Mouse (Mus musculus) kidney, embryonic 14.5 days (tissue): ENCODE measurements around the gene Gm9048. TPM values are rescaled to one million over a fixed set of nuclear protein-coding genes. Genes with fewer than 3 reads are reported as not detected.
"Not testable (repeated sequence)": the region's sequence is repeated elsewhere in the genome, so short reads cannot be mapped to it uniquely, and the experiment has no call there.

ENCODE experiments used
- ATAC-seq: fragments of 200-750 bp; cut with Nextera tagmentation; 2 replicates; pipeline ENCODE4 v1.8.0; 2017; ENCODE audit warnings: moderate number of reproducible peaks, mild to moderate bottlenecking, moderate TSS enrichment, moderate library complexity; ENCODE audit not compliant: low FRiP score, low TSS enrichment
- H3K27ac ChIP-seq: fragments of 300-500 bp; sonication (generic); 2 replicates; pipeline ENCODE4 v1.5.1; 2014; ENCODE audit warnings: low read depth, mild to moderate bottlenecking, low read length, moderate library complexity, mixed read lengths
- H3K27me3 ChIP-seq: fragments of 300-500 bp; sonication (generic); 2 replicates; pipeline ENCODE4 v1.6.1; 2014; ENCODE audit warnings: mild to moderate bottlenecking, low read length; ENCODE audit not compliant: control insufficient read depth, insufficient read depth
- H3K36me3 ChIP-seq: fragments of 300-500 bp; sonication (generic); 2 replicates; pipeline ENCODE4 v1.6.1; 2014; ENCODE audit warnings: low read length, mixed read lengths; ENCODE audit not compliant: control insufficient read depth, insufficient read depth
- H3K4me1 ChIP-seq: fragments of 300-500 bp; sonication (generic); 2 replicates; pipeline ENCODE4 v1.6.1; 2014; ENCODE audit warnings: low read length, mixed read lengths; ENCODE audit not compliant: control insufficient read depth, insufficient read depth
- H3K4me2 ChIP-seq: fragments of 300-500 bp; sonication (generic); replicated peaks from 2 replicates; pipeline ENCODE4 v1.6.1; 2014; ENCODE audit warnings: low read depth, mild to moderate bottlenecking, low read length
- H3K4me3 ChIP-seq: fragments of 300-500 bp; sonication (generic); 2 replicates; pipeline ENCODE4 v1.5.1; 2014; ENCODE audit warnings: mild to moderate bottlenecking, low read length
- H3K9ac ChIP-seq: fragments of 300-500 bp; sonication (generic); 2 replicates; pipeline ENCODE4 v1.6.1; 2014; ENCODE audit warnings: low read depth, mild to moderate bottlenecking, low read length, moderate library complexity
- H3K9me3 ChIP-seq: fragments of 300-500 bp; sonication (generic); 2 replicates; pipeline ENCODE4 v1.6.1; 2016; ENCODE audit warnings: low read length; ENCODE audit not compliant: control insufficient read depth
- WGBS: fragments of 180-500 bp; shearing (Covaris S2); extraction: QIAGEN DNeasy Blood & Tissue Kit; methylation state at CpG from one replicate; pipeline ENCODE4 v1.1.7; 2014; 5-methylcytosine and 5-hydroxymethylcytosine counted together
- polyA plus RNA-seq: library from polyadenylated mRNA; unstranded; fragments of >200 nt; fragmentation: Nextera tagmentation; extraction: Ambion mirVana; gene quantifications from 2 replicates; pipeline ENCODE4 v1.2.1, GENCODE M21; 2014

The Gm9048 gene
- polyA plus RNA-seq, result 0.10 TPM in 1 of 2 replicates, not detected in the other

- not testable (repeated sequence) for H3K4me3 ChIP-seq, ATAC-seq, H3K9me3 ChIP-seq, H3K36me3 ChIP-seq, H3K27ac ChIP-seq, H3K4me2 ChIP-seq, H3K4me1 ChIP-seq, H3K9ac ChIP-seq, H3K27me3 ChIP-seq
- WGBS, result 86% methylated on average over 1 of the region's 14 CpGs
Observed at GRCm38 (mm10) chr10:118348579-118348978, at the start of gene Gm9048. TSS of gene Gm9048 (minus strand) at chr10:118348679.

- whole genome bisulfite sequencing, result 7% methylated on average over 10 of the region's 10 CpGs
- Histone ChIP-seq H3K27ac (no peak overlapping the region), H3K9me3 (no peaks in the 10 kb centered on the region), H3K36me3 (no peaks in the 10 kb centered on the region), H3K4me1 (no peaks in the 10 kb centered on the region), H3K4me3 (no peak overlapping the region), H3K4me2 (peak overlapping the region; percentile 25; the same call in 1 of the 2 replicates), H3K27me3 (no peaks in the 10 kb centered on the region), H3K9ac (no peak overlapping the region)
- peak; percentile 91 for ATAC-seq
Observed at GRCm38 (mm10) chr10:118370443-118370842, 22.0 kb upstream of the Gm9048 start.

GRCm38 (mm10) chr10:118369518-118369917, 21.0 kb upstream of the Gm9048 start:
- no peaks in the 10 kb centered on the region for H3K36me3 ChIP-seq
- no peak overlapping the region for H3K4me3 ChIP-seq
- no peaks in the 10 kb centered on the region for H3K9me3 ChIP-seq
- no peaks in the 10 kb centered on the region for H3K27me3 ChIP-seq
- 91% methylated on average over 9 of the region's 9 CpGs for WGBS
- H3K4me2 ChIP-seq, result no peak overlapping the region
- H3K27ac ChIP-seq, result no peak overlapping the region
- H3K9ac ChIP-seq, result no peak overlapping the region
- H3K4me1 ChIP-seq, result no peaks in the 10 kb centered on the region
- no peak for ATAC-seq

GRCm38 (mm10) chr10:118354005-118354404, 5.5 kb upstream of the Gm9048 start, which contains the start of gene Gm9049:
TSS of gene Gm9049 (minus strand) at chr10:118354105.
- no CpG with 5 or more reads among the region's 11 CpGs for WGBS
- not testable (repeated sequence) for H3K36me3 ChIP-seq

GRCm38 (mm10) chr10:118343155-118343554, 5.3 kb downstream of the Gm9048 start, which contains the start of gene Gm9046:
TSS of gene Gm9046 (minus strand) at chr10:118343255.
- H3K9me3 ChIP-seq, H3K27me3 ChIP-seq, ATAC-seq, H3K4me2 ChIP-seq, H3K27ac ChIP-seq, H3K4me3 ChIP-seq, H3K36me3 ChIP-seq, H3K9ac ChIP-seq, H3K4me1 ChIP-seq: not testable (repeated sequence)
- no CpG with 5 or more reads among the region's 14 CpGs for WGBS

More at GRCm38 (mm10) chr10:118354005-118354404, 5.5 kb upstream of the Gm9048 start, which contains the start of gene Gm9049:
- H3K4me2 ChIP-seq, H3K4me3 ChIP-seq, H3K9ac ChIP-seq, H3K4me1 ChIP-seq, H3K27me3 ChIP-seq, ATAC-seq, H3K9me3 ChIP-seq, H3K27ac ChIP-seq: not testable (repeated sequence)

GRCm38 (mm10) chr10:118337731-118338130, 10.7 kb downstream of the Gm9048 start, which contains the start of gene Gm9045:
TSS of gene Gm9045 (minus strand) at chr10:118337831.
- not testable (repeated sequence) for H3K36me3 ChIP-seq, H3K9me3 ChIP-seq, H3K27me3 ChIP-seq, H3K4me1 ChIP-seq, H3K4me3 ChIP-seq, H3K27ac ChIP-seq, H3K9ac ChIP-seq, H3K4me2 ChIP-seq, ATAC-seq
- WGBS, result no CpG with 5 or more reads among the region's 14 CpGs

- H3K27ac ChIP-seq, H3K9me3 ChIP-seq, H3K4me2 ChIP-seq, H3K9ac ChIP-seq, H3K4me1 ChIP-seq, H3K4me3 ChIP-seq, H3K27me3 ChIP-seq, ATAC-seq, H3K36me3 ChIP-seq: not testable (repeated sequence)
- no CpG with 5 or more reads among the region's 14 CpGs for WGBS
Observed at GRCm38 (mm10) chr10:118332308-118332707, 16.2 kb downstream of the Gm9048 start, which contains the start of gene Gm9044. TSS of gene Gm9044 (minus strand) at chr10:118332408.

GRCm38 (mm10) chr10:118326869-118327268, 21.6 kb downstream of the Gm9048 start, which contains the start of gene Gm9040:
TSS of gene Gm9040 (minus strand) at chr10:118326969.
- not testable (repeated sequence) for H3K4me3 ChIP-seq, H3K27ac ChIP-seq, H3K9me3 ChIP-seq, H3K4me2 ChIP-seq, H3K4me1 ChIP-seq, H3K36me3 ChIP-seq, H3K9ac ChIP-seq, H3K27me3 ChIP-seq, ATAC-seq
- no CpG with 5 or more reads among the region's 11 CpGs for WGBS

- Histone ChIP-seq H3K9me3 (no peaks in the 10 kb centered on the region), H3K27me3 (no peaks in the 10 kb centered on the region), H3K4me2 (no peak overlapping the region), H3K36me3 (no peaks in the 10 kb centered on the region), H3K9ac (no peak overlapping the region), H3K27ac (no peak overlapping the region), H3K4me3 (no peak overlapping the region), H3K4me1 (no peaks in the 10 kb centered on the region)
- 77% methylated on average over 8 of the region's 8 CpGs for WGBS
- ATAC-seq, result no peak
Observed at GRCm38 (mm10) chr10:118319024-118319423, 29.5 kb downstream of the Gm9048 start.
